Comparison of ENCODE assay signal across 18 mouse cellular contexts in the genomic region with DNA sequence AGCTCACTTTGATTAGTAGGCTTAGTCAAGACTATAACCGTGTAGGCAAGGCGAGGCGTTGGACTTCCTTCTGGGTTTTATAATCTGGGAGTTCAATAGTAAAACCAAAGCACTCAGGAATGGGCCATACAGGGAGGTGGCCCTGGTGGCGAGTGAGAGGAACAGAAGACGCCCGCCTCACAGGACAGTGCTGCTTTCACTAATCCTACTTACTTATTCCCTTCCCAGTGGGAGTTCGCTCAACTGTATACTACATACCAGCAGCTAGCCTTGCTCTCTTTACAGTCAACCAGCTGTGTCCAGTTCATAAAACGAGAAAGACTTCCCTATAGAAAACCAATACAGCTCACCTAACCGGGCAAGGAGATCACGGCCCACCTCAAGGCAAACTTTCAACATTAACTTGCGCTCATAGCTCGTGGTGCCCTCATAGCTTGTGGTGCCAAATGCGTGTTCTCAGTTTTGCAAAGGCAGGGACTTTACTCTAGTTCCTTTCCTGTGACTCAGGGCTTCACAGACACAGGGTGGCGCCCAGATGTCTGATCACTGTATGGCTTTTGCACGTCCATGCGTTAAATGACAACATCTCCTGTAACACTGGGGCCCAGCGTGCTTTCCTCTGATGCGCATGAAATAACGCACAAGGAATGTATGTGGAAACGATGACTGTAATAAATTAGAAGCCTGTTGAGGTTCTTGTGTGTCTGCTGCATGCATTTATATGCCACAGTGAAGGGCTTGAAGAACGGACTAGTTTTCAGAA.
DNase-seq lines count a peak whose midpoint lies in the region; ATAC-seq and TF ChIP-seq lines count a peak whose summit lies in the region.
"Had no signal": no experiment of that assay in that cellular context is flagged by ENCODE, and none has a peak within 500 bp of the region (broad histone marks: within the 10 kb centered on the region; RNA-seq: fewer than 3 reads in every experiment).

No protein-coding gene starts in this region.

- ATAC-seq in hindbrain, embryonic 13.5 days (ENCODE audit: low FRiP score): 0 out of 2 replicates have a peak, but pooled peaks have one; percentile 9
- no peak; the same call in 1 of the 2 replicates for ATAC-seq in midbrain, embryonic 15.5 days (replicated peaks)
- no peak; the same call in 1 of the 2 replicates for ATAC-seq in midbrain, embryonic 14.5 days (ENCODE audit: low FRiP score, low TSS enrichment)
- ATAC-seq: forebrain, embryonic 15.5 days; inflammation-experienced regulatory T-cells, adult 6 months; liver, embryonic 12.5 days had no signal

- no peak overlapping the region for H3K4me2 ChIP-seq in hindbrain, embryonic 13.5 days
- no peak overlapping the region for H3K4me2 ChIP-seq in midbrain, embryonic 15.5 days
- no peak overlapping the region for H3K4me2 ChIP-seq in midbrain, embryonic 14.5 days (ENCODE audit: low read length)
- H3K4me2 ChIP-seq: embryonic facial prominence, embryonic 12.5 days; forebrain, embryonic 15.5 days; heart, embryonic 11.5 days; liver, embryonic 12.5 days had no signal

- DNase-seq in hindbrain, embryonic 10.5 days (ENCODE audit: low spot score): no peak
- DNase-seq in midbrain, embryonic 10.5 days (ENCODE audit: low spot score): no peak
- peak; percentile 39 for DNase-seq in midbrain, embryonic 14.5 days
- DNase-seq in ovary, postnatal 10 days (ENCODE audit: low spot score): no peak
- no peak for DNase-seq in layer of hippocampus, adult 8-10 months (ENCODE audit: low spot score in 2 of 2)
- DNase-seq: adrenal gland, adult 8-10 months; cerebellum, adult 18-20 months; gastrocnemius, postnatal 10 days had no signal

- no peak for TF ChIP-seq CTCF in embryonic fibroblast, embryonic 13.5 days (IDR thresholded peaks at IDR 0.05; ENCODE audit: borderline replicate concordance, insufficient read depth, low read length)

- 78% methylated on average over 21 of the region's 21 CpGs for WGBS in hindbrain, embryonic 13.5 days
- WGBS in hindbrain, embryonic 10.5 days: 84% methylated on average over 21 of the region's 21 CpGs
- 71% methylated on average over 21 of the region's 21 CpGs for WGBS in midbrain, embryonic 10.5 days
- WGBS in midbrain, embryonic 15.5 days: 57% methylated on average over 21 of the region's 21 CpGs
- 55% methylated on average over 21 of the region's 21 CpGs for WGBS in midbrain, embryonic 14.5 days

- no peaks in the 10 kb centered on the region for H3K27me3 ChIP-seq in hindbrain, embryonic 13.5 days
- no peaks in the 10 kb centered on the region for H3K27me3 ChIP-seq in hindbrain, embryonic 10.5 days (ENCODE audit: insufficient read depth, poor library complexity, severe bottlenecking)
- no peaks in the 10 kb centered on the region for H3K27me3 ChIP-seq in midbrain, embryonic 10.5 days (ENCODE audit: low read depth, poor library complexity, severe bottlenecking)
- no peaks in the 10 kb centered on the region for H3K27me3 ChIP-seq in midbrain, embryonic 15.5 days (replicated peaks)
- H3K27me3 ChIP-seq in midbrain, embryonic 14.5 days (ENCODE audit: control insufficient read depth, insufficient read depth, low read length): no peaks in the 10 kb centered on the region
- H3K27me3 ChIP-seq: embryonic facial prominence, embryonic 12.5 days; forebrain, embryonic 15.5 days; liver, embryonic 12.5 days; megakaryocyte, embryonic 14.5 days had no signal

- no peak for TF ChIP-seq POLR2A in embryonic fibroblast, embryonic 13.5 days (IDR thresholded peaks at IDR 0.05; ENCODE audit: low read depth, low read length)

- H3K4me3 ChIP-seq in hindbrain, embryonic 13.5 days: no peak overlapping the region
- no peak overlapping the region for H3K4me3 ChIP-seq in hindbrain, embryonic 10.5 days
- no peak overlapping the region for H3K4me3 ChIP-seq in midbrain, embryonic 10.5 days
- no peak overlapping the region for H3K4me3 ChIP-seq in midbrain, embryonic 15.5 days
- no peak overlapping the region for H3K4me3 ChIP-seq in embryonic fibroblast, embryonic 13.5 days (ENCODE audit: insufficient read depth, low read length)
- no peak overlapping the region for H3K4me3 ChIP-seq in midbrain, embryonic 14.5 days (replicated peaks; ENCODE audit: low read depth, low read length)
- H3K4me3 ChIP-seq: embryonic facial prominence, embryonic 12.5 days; forebrain, embryonic 15.5 days; liver, embryonic 12.5 days; megakaryocyte, embryonic 14.5 days had no signal

- H3K9ac ChIP-seq in hindbrain, embryonic 13.5 days: no peak overlapping the region
- H3K9ac ChIP-seq in midbrain, embryonic 15.5 days: no peak overlapping the region
- H3K9ac ChIP-seq in midbrain, embryonic 14.5 days (replicated peaks; ENCODE audit: low read length): no peak overlapping the region
- H3K9ac ChIP-seq: embryonic facial prominence, embryonic 12.5 days; forebrain, embryonic 15.5 days; liver, embryonic 12.5 days had no signal

- H3K9me3 ChIP-seq in hindbrain, embryonic 13.5 days: no peaks in the 10 kb centered on the region
- no peaks in the 10 kb centered on the region for H3K9me3 ChIP-seq in hindbrain, embryonic 10.5 days
- H3K9me3 ChIP-seq in midbrain, embryonic 10.5 days (replicated peaks): no peaks in the 10 kb centered on the region
- no peaks in the 10 kb centered on the region for H3K9me3 ChIP-seq in midbrain, embryonic 15.5 days
- no peaks in the 10 kb centered on the region for H3K9me3 ChIP-seq in midbrain, embryonic 14.5 days (ENCODE audit: control insufficient read depth, low read length)
- H3K9me3 ChIP-seq: embryonic facial prominence, embryonic 12.5 days; forebrain, embryonic 15.5 days; liver, embryonic 12.5 days; megakaryocyte, embryonic 14.5 days had no signal

- H3K27ac ChIP-seq in hindbrain, embryonic 13.5 days: no peak overlapping the region
- no peak overlapping the region for H3K27ac ChIP-seq in hindbrain, embryonic 10.5 days
- peak overlapping the region; percentile 23 for H3K27ac ChIP-seq in midbrain, embryonic 10.5 days (replicated peaks)
- no peak overlapping the region for H3K27ac ChIP-seq in midbrain, embryonic 15.5 days
- peak overlapping the region; percentile 90 for H3K27ac ChIP-seq in embryonic fibroblast, embryonic 13.5 days (ENCODE audit: insufficient read depth, low read length)
- H3K27ac ChIP-seq in midbrain, embryonic 14.5 days (replicated peaks; ENCODE audit: low read depth, low read length): 0 out of 2 replicates have a peak overlapping the region, but pooled peaks have one; percentile 13
- H3K27ac ChIP-seq: embryonic facial prominence, embryonic 12.5 days; forebrain, embryonic 15.5 days; liver, embryonic 12.5 days had no signal

- H3K36me3 ChIP-seq in hindbrain, embryonic 13.5 days: peaks cover 13% of the 10 kb centered on the region
- H3K36me3 ChIP-seq in hindbrain, embryonic 10.5 days: peaks cover 69% of the 10 kb centered on the region
- H3K36me3 ChIP-seq in midbrain, embryonic 10.5 days: peaks cover 47% of the 10 kb centered on the region
- H3K36me3 ChIP-seq in midbrain, embryonic 15.5 days (replicated peaks): no peaks in the 10 kb centered on the region; the same call in 1 of the 2 replicates
- H3K36me3 ChIP-seq in midbrain, embryonic 14.5 days (ENCODE audit: control insufficient read depth, insufficient read depth, low read length): peaks cover 10% of the 10 kb centered on the region; the same call in 1 of the 2 replicates
- H3K36me3 ChIP-seq: forebrain, embryonic 15.5 days; G1E had no signal

- peaks cover 19% of the 10 kb centered on the region for H3K4me1 ChIP-seq in hindbrain, embryonic 13.5 days (replicated peaks)
- peaks cover 6% of the 10 kb centered on the region; the same call in 1 of the 2 replicates for H3K4me1 ChIP-seq in hindbrain, embryonic 10.5 days (replicated peaks)
- peaks cover 40% of the 10 kb centered on the region for H3K4me1 ChIP-seq in midbrain, embryonic 10.5 days
- peaks cover 5% of the 10 kb centered on the region; the same call in 1 of the 2 replicates for H3K4me1 ChIP-seq in midbrain, embryonic 15.5 days
- H3K4me1 ChIP-seq in embryonic fibroblast, embryonic 13.5 days (ENCODE audit: control insufficient read depth, insufficient read depth, low read length): peaks cover 16% of the 10 kb centered on the region
- H3K4me1 ChIP-seq in midbrain, embryonic 14.5 days (ENCODE audit: control insufficient read depth, insufficient read depth, low read length): peaks cover 11% of the 10 kb centered on the region; the same call in 1 of the 2 replicates
- H3K4me1 ChIP-seq: embryonic facial prominence, embryonic 12.5 days; liver, embryonic 12.5 days had no signal

Comparison
In these comparisons a context has a peak if more than half of its experiments do, and no peak if none do; other contexts are left out.
1. H3K27ac ChIP-seq: peak in midbrain, embryonic 10.5 days (single experiment), embryonic fibroblast, embryonic 13.5 days (single experiment) and midbrain, embryonic 14.5 days (single experiment); none in hindbrain, embryonic 13.5 days (single experiment), hindbrain, embryonic 10.5 days (single experiment) and midbrain, embryonic 15.5 days (single experiment).